Mouse (Mus musculus) liver, adult 2 months (tissue): Measurements from ENCODE around the gene Gm9736.

Source experiments
- CTCF ChIP-seq: fragments of 200-500 bp; IDR thresholded peaks from 2 replicates; pipeline ENCODE4 v1.5.1; 2011; ENCODE audit warnings: low read depth, low read length, control low read depth
- POLR2A ChIP-seq: fragments of 200-500 bp; IDR thresholded peaks from 2 replicates; pipeline ENCODE4 v1.6.1; 2011; ENCODE audit warnings: low read length, control low read depth; ENCODE audit not compliant: insufficient read depth; ENCODE audit errors: extremely low read depth

DNA sequence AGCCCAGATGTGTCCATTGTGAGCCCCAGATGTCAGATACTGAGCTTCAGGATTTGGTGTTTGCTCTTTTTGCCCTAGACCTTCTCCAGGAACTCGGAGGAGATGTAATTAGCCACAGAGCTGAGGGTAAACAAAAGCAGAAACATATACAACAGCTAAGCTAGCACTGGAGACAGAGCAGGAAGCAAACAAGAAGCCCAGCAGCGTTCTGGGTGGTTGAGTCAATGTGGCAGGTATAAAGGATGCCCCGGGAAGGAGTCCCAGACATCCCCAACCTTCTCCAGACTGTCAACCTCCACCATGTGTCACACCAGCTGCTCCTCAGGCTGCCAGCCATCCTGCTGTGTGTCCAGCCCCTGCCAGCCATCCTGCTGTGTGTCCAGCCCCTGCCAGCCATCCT, 25.0 kb downstream of the Gm9736 start, which contains the start of gene Gm10100:
- TF ChIP-seq POLR2A (no peak), CTCF (no peak)
